Mouse (Mus musculus) erythroblast, embryonic 14.5 days (primary cell): ENCODE data around the gene Xxylt1.

Experiments used
- GATA1 ChIP-seq: IDR thresholded peaks from 2 replicates; pipeline ENCODE4 v1.6.1; 2012; ENCODE audit warnings: low read length, inconsistent platforms, mixed read lengths
- TAL1 ChIP-seq: IDR thresholded peaks from 3 replicates; pipeline ENCODE4 v1.6.1; 2012; ENCODE audit warnings: low read length, inconsistent platforms, mixed read lengths

DNA sequence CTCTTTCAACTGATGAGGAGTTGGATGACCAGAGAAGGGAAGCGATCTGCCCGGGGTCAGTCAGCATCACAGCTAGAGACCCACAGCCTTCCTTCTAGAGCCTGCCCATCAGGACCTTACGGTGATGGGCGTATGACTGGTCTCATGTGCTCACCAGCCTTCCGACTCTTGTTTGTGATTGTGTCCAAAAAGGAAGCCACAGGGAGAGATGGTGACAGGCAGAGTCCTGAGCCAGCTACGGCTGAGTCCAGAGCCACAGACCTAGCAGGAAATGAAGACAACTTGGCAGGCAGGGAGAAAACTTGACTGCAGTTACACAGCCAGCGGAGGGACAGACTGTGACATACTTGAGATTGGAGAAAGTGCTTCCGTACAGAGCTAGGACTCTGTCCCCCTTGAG lies 147.9 kb downstream of the Xxylt1 start:
- TF ChIP-seq TAL1 (no peak), GATA1 (no peak)
